8 mouse cellular contexts compared by ENCODE assay signal in genomic region chr9:64340351-64341253, GRCm38 (mm10). TPM values are rescaled to one million over a fixed set of nuclear protein-coding genes. Genes with fewer than 3 reads are reported as not detected.
DNase-seq lines count a peak whose midpoint lies in the region; ATAC-seq and TF ChIP-seq lines count a peak whose summit lies in the region.

No protein-coding gene starts in this region.

- intact Hi-C loops in heart, postnatal 36 days (cut with DNase I) = loop anchor here (2.0 to 10.0 kb wide), 3 partner anchors 58 to 620 kb away; partner anchors contain the start of genes Ints14, Rab11a and Tipin

- H3K4me1 ChIP-seq in G1E (ENCODE audit: insufficient read depth, low read depth, low read length) = peaks cover 20% of the 10 kb centered on the region
- peaks cover 21% of the 10 kb centered on the region for H3K4me1 ChIP-seq in forebrain, embryonic 15.5 days
- H3K4me1 ChIP-seq in neural tube, embryonic 14.5 days (ENCODE audit: control insufficient read depth, insufficient read depth, low read length) = peaks cover 10% of the 10 kb centered on the region; the same call in 1 of the 2 replicates
- peaks cover 2% of the 10 kb centered on the region for H3K4me1 ChIP-seq in testis, adult 2 months (ENCODE audit: control insufficient read depth, insufficient read depth, low read length)

- peak; percentile 81 for DNase-seq in G1E (ENCODE audit: low spot score)
- DNase-seq in cerebellum, adult 11-12 months = peak; percentile 77
- peak; percentile 76 to 89 for DNase-seq in heart, postnatal 36 days
- DNase-seq in layer of hippocampus, adult 18-20 months (ENCODE audit: low spot score in 2 of 2) = peak; percentile 58 to 69
- DNase-seq in lung, adult 18-20 months = peak; percentile 73 to 75

- WGBS in forebrain, embryonic 15.5 days = under 1% methylated on average over 84 of the region's 85 CpGs
- WGBS in neural tube, embryonic 14.5 days = under 1% methylated on average over 66 of the region's 85 CpGs

- peak overlapping the region; percentile 77 for H3K4me2 ChIP-seq in forebrain, embryonic 15.5 days (replicated peaks)
- H3K4me2 ChIP-seq in neural tube, embryonic 14.5 days (ENCODE audit: low read depth, low read length) = peak overlapping the region; percentile 76

- peak overlapping the region; percentile 85 for H3K4me3 ChIP-seq in G1E (ENCODE audit: low read depth, low read length)
- peak overlapping the region; percentile 61 for H3K4me3 ChIP-seq in forebrain, embryonic 15.5 days
- H3K4me3 ChIP-seq in neural tube, embryonic 14.5 days (ENCODE audit: low read depth, low read length) = peak overlapping the region; percentile 53
- H3K4me3 ChIP-seq in testis, adult 2 months (ENCODE audit: control insufficient read depth, low read depth, low read length) = peak overlapping the region; percentile 98

- TF ChIP-seq POLR2A in testis, adult 2 months (IDR thresholded peaks at IDR 0.05; ENCODE audit: control insufficient read depth, low read depth, low read length) = peak; percentile 61

- peaks cover 27% of the 10 kb centered on the region for H3K36me3 ChIP-seq in G1E (replicated peaks)
- H3K36me3 ChIP-seq in forebrain, embryonic 15.5 days = peaks cover 6% of the 10 kb centered on the region; the same call in 1 of the 2 replicates
- no peaks in the 10 kb centered on the region for H3K36me3 ChIP-seq in neural tube, embryonic 14.5 days (ENCODE audit: control insufficient read depth, insufficient read depth, low read length)
- H3K36me3 ChIP-seq in testis, adult 2 months (ENCODE audit: control insufficient read depth, insufficient read depth, low read length) = peaks cover 3% of the 10 kb centered on the region

- H3K9ac ChIP-seq in forebrain, embryonic 15.5 days (replicated peaks) = peak overlapping the region; percentile 98
- peak overlapping the region; percentile 98 for H3K9ac ChIP-seq in neural tube, embryonic 14.5 days (replicated peaks; ENCODE audit: low read depth, low read length)

- TF ChIP-seq CTCF in G1E (IDR thresholded peaks at IDR 0.05; ENCODE audit: low read depth, low read length) = no peak
- no peak for TF ChIP-seq CTCF in testis, adult 2 months (IDR thresholded peaks at IDR 0.05; ENCODE audit: control insufficient read depth, insufficient read depth, insufficient replicate concordance, low read depth, low read length)

- no peaks in the 10 kb centered on the region for H3K27me3 ChIP-seq in G1E (ENCODE audit: insufficient read depth, low read length)
- H3K27me3 ChIP-seq in forebrain, embryonic 15.5 days = no peaks in the 10 kb centered on the region
- H3K27me3 ChIP-seq in neural tube, embryonic 14.5 days (ENCODE audit: control insufficient read depth, insufficient read depth, low read length) = no peaks in the 10 kb centered on the region; the same call in 1 of the 2 replicates
- H3K27me3 ChIP-seq in testis, adult 2 months (ENCODE audit: control insufficient read depth, insufficient read depth, low read length) = no peaks in the 10 kb centered on the region

- H3K9me3 ChIP-seq in G1E (replicated peaks) = no peaks in the 10 kb centered on the region
- no peaks in the 10 kb centered on the region for H3K9me3 ChIP-seq in forebrain, embryonic 15.5 days
- H3K9me3 ChIP-seq in neural tube, embryonic 14.5 days (ENCODE audit: control insufficient read depth, low read length) = no peaks in the 10 kb centered on the region

- peak overlapping the region; percentile 99 for H3K27ac ChIP-seq in forebrain, embryonic 15.5 days (replicated peaks)
- H3K27ac ChIP-seq in neural tube, embryonic 14.5 days (ENCODE audit: low read depth, low read length) = peak overlapping the region; percentile 98
- H3K27ac ChIP-seq in testis, adult 2 months (ENCODE audit: control insufficient read depth, insufficient read depth, low read depth, low read length) = peak overlapping the region; percentile 99

- peak; percentile 34 for ATAC-seq in G1E (ENCODE audit: extremely low read depth, insufficient number of reproducible peaks, low FRiP score, poor library complexity, severe bottlenecking)
- ATAC-seq in forebrain, embryonic 15.5 days (replicated peaks) = peak; percentile 90
- peak; percentile 88 for ATAC-seq in neural tube, embryonic 14.5 days (ENCODE audit: low read depth)

RNA-seq across cellular contexts. Expression of gene Dis3l, which starts 0.5 kb away (rescaled TPM):
- total RNA-seq in G1E (2014; fragmentation: Nextera tagmentation) = 16.9 and 18.9 TPM in 2 replicates
- 20.7 and 22.4 TPM in 2 replicates for total RNA-seq in G1E (2017)
- polyA plus RNA-seq in G1E (2012) = 4.2 and 5.6 TPM in 2 replicates
- 23.4 and 23.7 TPM in 2 replicates for polyA plus RNA-seq in forebrain, embryonic 15.5 days (2015; fragmentation: Nextera tagmentation; extraction: Ambion mirVana)
- total RNA-seq in heart, postnatal 36 days (2021) = 10 to 100 TPM; 24.8 to 28.1 TPM
- 10 to 100 TPM; 26.3 to 30.0 TPM for total RNA-seq in layer of hippocampus, adult 18-20 months (2021)
- polyA plus RNA-seq in neural tube, embryonic 14.5 days (2014; fragmentation: Nextera tagmentation; extraction: Ambion mirVana) = 21.5 and 25.3 TPM in 2 replicates
- polyA plus RNA-seq in testis, adult 2 months (2012; rRNA removed) = 94.9 and 99.3 TPM in 2 replicates

RNA-seq across cellular contexts. Expression of gene Megf11, which starts 44.8 kb away (rescaled TPM):
- total RNA-seq in G1E (2014; fragmentation: Nextera tagmentation) = not detected in 2 replicates
- total RNA-seq in G1E (2017) = 0.17 and 0.38 TPM in 2 replicates
- polyA plus RNA-seq in G1E (2012) = 0.25 and 0.33 TPM in 2 replicates
- polyA plus RNA-seq in forebrain, embryonic 15.5 days (2015; fragmentation: Nextera tagmentation; extraction: Ambion mirVana) = 8.8 and 9.0 TPM in 2 replicates
- total RNA-seq in heart, postnatal 36 days (2021) = 1 to 10 TPM; 1.6 to 4.6 TPM
- total RNA-seq in layer of hippocampus, adult 18-20 months (2021) = 10 to 100 TPM; 12.7 to 14.3 TPM
- 17.7 and 22.5 TPM in 2 replicates for polyA plus RNA-seq in neural tube, embryonic 14.5 days (2014; fragmentation: Nextera tagmentation; extraction: Ambion mirVana)
- polyA plus RNA-seq in testis, adult 2 months (2012; rRNA removed) = 0.30 TPM in 2 replicates

RNA-seq across cellular contexts. Expression of gene Tipin, which starts 59.2 kb away (rescaled TPM):
- total RNA-seq in G1E (2014; fragmentation: Nextera tagmentation) (129 and 130 TPM in 2 replicates), G1E (2017) (344 and 355 TPM in 2 replicates)
- polyA plus RNA-seq in G1E (2012) = 6.7 and 8.0 TPM in 2 replicates
- 130 TPM in 2 replicates for polyA plus RNA-seq in forebrain, embryonic 15.5 days (2015; fragmentation: Nextera tagmentation; extraction: Ambion mirVana)
- total RNA-seq in heart, postnatal 36 days (2021) = 10 to 100 TPM; 10.5 to 10.9 TPM
- 10 to 100 TPM; 11.8 to 15.2 TPM for total RNA-seq in layer of hippocampus, adult 18-20 months (2021)
- polyA plus RNA-seq in neural tube, embryonic 14.5 days (2014; fragmentation: Nextera tagmentation; extraction: Ambion mirVana) = 60.1 and 68.5 TPM in 2 replicates
- polyA plus RNA-seq in testis, adult 2 months (2012; rRNA removed) = 22.1 and 26.3 TPM in 2 replicates

Comparison
In these comparisons a context has a peak if more than half of its experiments do, and no peak if none do; other contexts are left out.
1. Peak in every context shown above with its lines: DNase-seq, ATAC-seq, H3K4me3 ChIP-seq and H3K27ac ChIP-seq.
2. ATAC-seq: peak in every context shown above with its lines; median percentile 90 in forebrain, embryonic 15.5 days; 88 in neural tube, embryonic 14.5 days; 34 in G1E.